Comparison of ENCODE assay signal across 7 mouse cellular contexts in the genomic region with DNA sequence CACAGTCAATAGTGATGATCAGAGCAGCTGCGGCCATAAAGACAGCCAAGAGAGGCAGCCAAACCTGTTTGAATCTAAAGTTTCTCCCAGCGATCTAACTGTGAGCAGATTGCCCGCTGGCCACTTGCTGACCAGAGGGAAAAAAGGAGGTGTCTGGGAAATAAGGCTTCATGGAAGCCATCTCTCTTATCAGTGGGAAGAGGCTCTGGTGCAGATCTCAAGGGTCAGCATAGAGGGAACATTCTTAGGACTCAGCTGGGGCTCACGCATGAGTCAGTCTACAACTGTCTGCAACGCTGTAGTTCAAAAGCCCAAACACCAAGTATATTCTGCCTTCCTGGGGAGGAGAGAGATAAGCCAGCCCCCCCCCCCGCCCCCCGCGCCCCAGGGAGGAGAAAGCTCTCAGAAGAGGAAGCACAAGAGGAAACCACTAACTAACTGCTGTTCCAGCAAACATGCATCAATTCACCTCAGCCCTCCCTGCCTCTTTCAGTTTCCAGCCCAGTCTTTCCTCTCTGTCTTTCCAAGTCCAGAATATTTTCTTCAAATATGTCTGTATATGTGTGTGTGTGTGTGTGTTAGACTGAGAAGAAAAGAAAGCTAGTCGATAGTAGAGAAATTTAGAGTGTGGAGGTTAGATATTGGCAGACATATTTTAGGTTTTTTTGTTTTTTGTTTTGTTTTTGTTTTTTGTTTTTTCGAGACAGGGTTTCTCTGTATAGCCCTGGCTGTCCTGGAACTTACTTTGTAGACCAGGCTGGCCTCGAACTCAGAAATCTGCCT. TPM values are rescaled to one million over a fixed set of nuclear protein-coding genes. Genes with fewer than 3 reads are reported as not detected.
DNase-seq lines count a peak whose midpoint lies in the region; ATAC-seq lines count a peak whose summit lies in the region.

No protein-coding gene starts in this region.

- 47% methylated on average over 11 of the region's 11 CpGs for WGBS in forebrain, embryonic 13.5 days
- WGBS in kidney, embryonic 16.5 days = 35% methylated on average over 11 of the region's 11 CpGs

- H3K4me1 ChIP-seq in forebrain, embryonic 13.5 days = peaks cover 56% of the 10 kb centered on the region
- H3K4me1 ChIP-seq in kidney, embryonic 16.5 days (ENCODE audit: insufficient read depth, low read length) = peaks cover 60% of the 10 kb centered on the region

- H3K27ac ChIP-seq in forebrain, embryonic 13.5 days = peak overlapping the region; percentile 35
- peak overlapping the region; percentile 99 for H3K27ac ChIP-seq in kidney, embryonic 16.5 days (ENCODE audit: low read length)

- no peaks in the 10 kb centered on the region for H3K9me3 ChIP-seq in forebrain, embryonic 13.5 days (replicated peaks)
- no peaks in the 10 kb centered on the region for H3K9me3 ChIP-seq in kidney, embryonic 16.5 days (ENCODE audit: low read length)

- H3K9ac ChIP-seq in forebrain, embryonic 13.5 days = no peak overlapping the region
- peak overlapping the region; percentile 59 for H3K9ac ChIP-seq in kidney, embryonic 16.5 days (replicated peaks; ENCODE audit: low read length)

- no peak overlapping the region for H3K4me3 ChIP-seq in forebrain, embryonic 13.5 days
- peak overlapping the region; percentile 4; the same call in 1 of the 2 replicates for H3K4me3 ChIP-seq in kidney, embryonic 16.5 days (ENCODE audit: low read length)

- peaks cover 11% of the 10 kb centered on the region for H3K36me3 ChIP-seq in forebrain, embryonic 13.5 days (ENCODE audit: poor library complexity, severe bottlenecking)
- peaks cover 11% of the 10 kb centered on the region for H3K36me3 ChIP-seq in kidney, embryonic 16.5 days (ENCODE audit: insufficient read depth, low read length)

- 0 out of 2 replicates have a peak overlapping the region, but pooled peaks have one; percentile 7 for H3K4me2 ChIP-seq in forebrain, embryonic 13.5 days
- H3K4me2 ChIP-seq in kidney, embryonic 16.5 days (replicated peaks; ENCODE audit: low read depth, low read length) = peak overlapping the region; percentile 99

- DNase-seq in urinary bladder, postnatal 14 days (ENCODE audit: low spot score) = peak; percentile 26
- DNase-seq in urinary bladder, adult 2 months (ENCODE audit: low spot score) = no peak
- DNase-seq in naive thymus-derived CD4-positive, alpha-beta T cell, adult 2 months (ENCODE audit: low read depth) = peak; percentile 75
- DNase-seq in cerebellum, adult 11 months = no peak
- no peak for DNase-seq in frontal cortex, postnatal 36 days (ENCODE audit: low spot score in 2 of 2)

- H3K27me3 ChIP-seq in forebrain, embryonic 13.5 days = no peaks in the 10 kb centered on the region
- no peaks in the 10 kb centered on the region for H3K27me3 ChIP-seq in kidney, embryonic 16.5 days (ENCODE audit: insufficient read depth, low read length)

- ATAC-seq in forebrain, embryonic 13.5 days = no peak
- ATAC-seq in kidney, embryonic 16.5 days (ENCODE audit: low FRiP score, low TSS enrichment) = no peak

RNA-seq across cellular contexts. Expression of a gene that starts 1.4 kb away (rescaled TPM):
- polyA plus RNA-seq in urinary bladder, adult 2 months (2012; rRNA removed) = 149 and 191 TPM in 2 replicates
- 141 and 147 TPM in 2 replicates for polyA plus RNA-seq in forebrain, embryonic 13.5 days (2015; fragmentation: Nextera tagmentation; extraction: Ambion mirVana)
- polyA plus RNA-seq in kidney, embryonic 16.5 days (2015; fragmentation: Nextera tagmentation; extraction: Ambion mirVana) = 341 and 345 TPM in 2 replicates

RNA-seq across cellular contexts. Expression of a gene that starts 1.8 kb away (rescaled TPM):
- 1.2 and 1.4 TPM in 2 replicates for polyA plus RNA-seq in urinary bladder, adult 2 months (2012; rRNA removed)
- polyA plus RNA-seq in forebrain, embryonic 13.5 days (2015; fragmentation: Nextera tagmentation; extraction: Ambion mirVana) = 4.5 and 5.9 TPM in 2 replicates
- 4.5 and 6.9 TPM in 2 replicates for polyA plus RNA-seq in kidney, embryonic 16.5 days (2015; fragmentation: Nextera tagmentation; extraction: Ambion mirVana)

RNA-seq across cellular contexts. Expression of a gene that starts 10.5 kb away (rescaled TPM):
- polyA plus RNA-seq in urinary bladder, adult 2 months (2012; rRNA removed) = 60.5 and 68.6 TPM in 2 replicates
- polyA plus RNA-seq in forebrain, embryonic 13.5 days (2015; fragmentation: Nextera tagmentation; extraction: Ambion mirVana) = 543 and 566 TPM in 2 replicates
- polyA plus RNA-seq in kidney, embryonic 16.5 days (2015; fragmentation: Nextera tagmentation; extraction: Ambion mirVana) = 375 and 376 TPM in 2 replicates

RNA-seq across cellular contexts. Expression of a gene that starts 16.8 kb away (rescaled TPM):
- polyA plus RNA-seq in urinary bladder, adult 2 months (2012; rRNA removed) = 0.26 and 0.37 TPM in 2 replicates
- not detected in 2 replicates for polyA plus RNA-seq in forebrain, embryonic 13.5 days (2015; fragmentation: Nextera tagmentation; extraction: Ambion mirVana)
- not detected in 2 replicates for polyA plus RNA-seq in kidney, embryonic 16.5 days (2015; fragmentation: Nextera tagmentation; extraction: Ambion mirVana)

RNA-seq across cellular contexts. Expression of a gene that starts 17.6 kb away (rescaled TPM):
- 0.44 and 0.48 TPM in 2 replicates for polyA plus RNA-seq in urinary bladder, adult 2 months (2012; rRNA removed)
- 0.29 and 0.56 TPM in 2 replicates for polyA plus RNA-seq in forebrain, embryonic 13.5 days (2015; fragmentation: Nextera tagmentation; extraction: Ambion mirVana)
- polyA plus RNA-seq in kidney, embryonic 16.5 days (2015; fragmentation: Nextera tagmentation; extraction: Ambion mirVana) = 0.49 and 0.52 TPM in 2 replicates

Comparison
In these comparisons a context has a peak if more than half of its experiments do, and no peak if none do; other contexts are left out.
1. DNase-seq: peak in urinary bladder, postnatal 14 days (single experiment) and naive thymus-derived CD4-positive, alpha-beta T cell, adult 2 months (single experiment); none in urinary bladder, adult 2 months (single experiment), cerebellum, adult 11 months (single experiment) and frontal cortex, postnatal 36 days (0 of 2).